Mouse (Mus musculus) gastrocnemius, postnatal 14 days (tissue): ENCODE measurements around the gene Cd247. TPM values are rescaled to one million over a fixed set of nuclear protein-coding genes. Genes with fewer than 3 reads are reported as not detected.

Experiments used
- DNase-seq: peaks from one replicate; pipeline ENCODE4 v3.0.0; 2021; ENCODE audit warnings: mixed read lengths
- intact Hi-C: fragments of 180-260 bp; cut with DNase I; formaldehyde crosslinking; loops from one replicate; pipeline ENCODE4 v1.15.1; 2025; ENCODE audit warnings: low total_unique reads
- total RNA-seq, 2 experiments: library from RNA; stranded (reverse); gene quantifications; 2 replicates each; pipeline ENCODE4 v1.2.3; 2021

Cd247 gene
- total RNA-seq, 2 experiments from 2014 or later = 1.3 to 1.9 TPM

DNA sequence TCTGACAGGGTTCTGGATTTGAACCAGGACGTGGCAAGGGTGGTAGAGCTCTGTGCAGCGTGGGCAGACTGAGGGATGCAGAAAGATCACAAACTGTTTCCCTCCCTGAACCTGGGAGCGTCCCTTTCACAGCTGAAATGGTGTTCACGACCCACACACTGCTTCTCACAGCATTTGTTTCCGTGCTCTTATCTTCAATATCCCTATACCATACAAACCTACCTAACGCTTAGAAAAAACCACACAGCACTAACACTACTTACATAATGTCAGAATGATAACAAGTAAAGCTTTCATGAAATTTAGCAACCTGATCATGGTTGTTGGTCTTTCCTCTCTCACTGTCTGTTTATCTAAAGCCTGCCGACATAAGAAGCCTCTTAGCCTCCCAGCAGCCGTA lies 80.2 kb downstream of the Cd247 start:
- no peak for DNase-seq
- intact Hi-C loops = no loop called here

DNA sequence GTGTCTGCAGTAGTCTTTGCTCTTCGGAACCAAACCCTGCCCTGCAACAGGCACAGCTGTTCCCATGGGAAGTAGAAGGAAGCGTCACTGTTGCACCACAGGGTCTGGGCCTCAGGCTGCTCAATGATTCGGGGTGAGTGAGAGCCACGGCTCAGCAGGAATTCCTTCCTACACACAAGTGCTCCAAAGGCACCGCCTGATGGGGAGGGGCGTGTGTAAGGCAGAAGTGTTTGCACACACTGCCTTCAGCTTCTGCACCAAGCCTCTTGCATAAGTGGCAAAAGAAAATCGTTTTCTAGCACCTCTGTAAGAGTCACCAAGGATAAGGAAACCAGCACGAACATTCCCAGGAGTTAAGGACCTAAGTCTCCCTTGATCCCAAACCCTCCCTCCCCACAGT lies 86.2 kb downstream of the Cd247 start:
- no peak for DNase-seq
- intact Hi-C loops = no loop called here

DNA sequence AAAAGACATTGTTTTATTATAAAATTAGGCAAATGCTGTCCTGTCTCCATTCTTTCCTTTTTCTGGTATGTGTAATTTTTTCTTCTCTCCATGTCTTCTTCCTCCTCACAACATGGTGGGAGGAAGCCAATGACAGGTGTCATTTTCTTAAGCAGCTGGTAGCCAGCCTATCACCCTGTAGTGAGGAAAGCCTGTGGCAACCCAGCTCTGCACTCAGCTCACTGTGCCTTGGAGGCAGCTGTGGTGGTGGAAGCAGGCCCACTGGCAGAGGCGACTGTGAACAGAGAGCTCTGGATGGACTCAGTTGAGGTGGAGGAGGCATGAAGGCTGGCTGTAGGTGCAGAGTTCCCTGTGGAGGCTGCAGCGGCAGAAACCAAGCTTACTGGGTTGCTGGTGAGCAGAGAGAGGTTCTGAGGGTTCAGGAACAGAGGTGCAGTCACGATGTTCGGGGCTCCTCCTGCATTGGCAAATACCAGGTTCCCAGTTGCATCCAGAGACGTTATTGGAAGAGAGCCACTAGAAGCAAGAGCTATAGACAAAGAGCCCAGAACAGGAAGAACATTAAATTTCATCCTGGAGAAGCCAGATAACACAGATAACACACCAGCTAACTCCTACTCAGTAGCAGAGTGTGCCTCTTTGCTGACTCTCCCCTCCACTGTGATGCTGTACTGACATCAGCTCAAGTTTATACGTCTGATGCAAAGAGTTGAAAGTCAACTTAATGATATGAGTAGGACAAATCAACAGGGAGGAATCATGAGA lies 87.2 kb downstream of the Cd247 start:
- intact Hi-C loops = no loop called here
- no peak for DNase-seq

DNA sequence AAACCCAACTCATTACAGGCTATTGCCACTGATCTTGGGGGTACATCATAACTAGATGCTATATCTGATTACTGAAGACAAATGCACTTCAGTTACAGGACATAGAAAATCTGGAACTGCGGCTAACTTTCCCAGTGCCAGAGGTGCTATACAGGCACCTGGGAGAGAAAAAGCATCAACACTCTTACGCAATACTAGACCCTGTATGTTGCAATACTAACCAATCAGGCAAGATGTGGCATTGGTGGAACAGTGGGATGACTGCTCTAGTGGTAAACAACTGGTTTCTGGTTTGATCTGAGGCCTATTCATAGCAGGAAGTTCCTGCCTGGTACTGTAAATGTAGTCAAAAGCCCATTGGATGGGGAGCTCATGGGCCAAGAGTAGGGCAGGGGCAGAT lies 90.3 kb downstream of the Cd247 start:
- intact Hi-C loops = no loop called here
- DNase-seq = no peak

DNA sequence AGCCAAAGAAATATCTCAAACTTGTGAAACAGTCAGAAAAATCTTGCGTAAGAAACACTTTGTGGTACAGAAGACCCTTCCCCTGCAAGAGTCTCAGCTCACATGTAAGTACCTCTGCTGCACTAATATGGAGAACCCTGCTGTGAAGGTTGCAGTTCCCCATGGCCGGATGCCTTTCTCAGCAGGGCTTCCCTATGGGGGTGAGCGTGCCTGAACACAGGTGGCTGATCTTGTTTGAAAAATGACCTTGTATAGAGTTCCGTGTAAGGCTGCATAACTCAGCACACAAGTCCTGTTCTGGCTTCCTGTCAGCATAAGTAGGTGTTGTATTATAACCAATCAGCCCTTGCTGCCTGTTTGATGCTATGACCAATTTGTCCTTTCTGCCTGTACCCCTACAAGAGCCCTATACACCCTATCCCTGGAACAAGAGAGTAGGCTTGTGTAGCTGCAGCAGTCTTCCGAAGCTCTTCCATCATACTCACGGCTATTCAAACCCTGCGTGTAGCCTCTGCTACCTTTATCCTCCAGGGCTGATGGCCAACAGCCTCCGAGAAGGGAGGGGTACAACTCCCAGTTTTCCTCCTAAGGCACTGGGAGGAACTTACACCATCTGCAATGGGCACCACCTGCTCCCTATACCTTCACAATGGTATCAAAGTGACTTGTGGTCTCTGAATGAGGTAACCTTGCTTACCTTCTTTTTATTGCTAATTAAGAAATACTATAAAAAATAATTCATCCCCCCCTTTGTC lies 93.8 kb downstream of the Cd247 start:
- intact Hi-C loops = no loop called here
- no peak for DNase-seq

DNA sequence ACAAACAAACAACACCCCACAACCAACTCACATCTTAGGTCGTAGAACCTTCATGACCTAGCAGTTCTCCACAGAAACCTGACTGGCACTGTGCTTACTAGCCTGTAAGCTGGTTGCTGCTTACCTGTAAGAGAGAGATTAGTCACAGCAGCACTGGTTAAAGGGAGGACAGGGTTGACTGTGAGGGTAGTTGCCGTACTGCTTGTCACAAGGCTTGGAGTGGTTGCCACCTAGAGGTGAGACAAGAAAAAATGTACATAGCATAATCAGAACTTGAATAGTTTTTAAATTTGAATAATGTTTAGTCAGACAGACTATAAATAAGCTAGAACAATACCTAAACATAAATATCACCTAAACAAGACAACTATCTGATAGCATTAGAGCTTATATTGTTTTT lies 103.2 kb downstream of the Cd247 start:
- no peak for DNase-seq
- intact Hi-C loops = no loop called here

DNA sequence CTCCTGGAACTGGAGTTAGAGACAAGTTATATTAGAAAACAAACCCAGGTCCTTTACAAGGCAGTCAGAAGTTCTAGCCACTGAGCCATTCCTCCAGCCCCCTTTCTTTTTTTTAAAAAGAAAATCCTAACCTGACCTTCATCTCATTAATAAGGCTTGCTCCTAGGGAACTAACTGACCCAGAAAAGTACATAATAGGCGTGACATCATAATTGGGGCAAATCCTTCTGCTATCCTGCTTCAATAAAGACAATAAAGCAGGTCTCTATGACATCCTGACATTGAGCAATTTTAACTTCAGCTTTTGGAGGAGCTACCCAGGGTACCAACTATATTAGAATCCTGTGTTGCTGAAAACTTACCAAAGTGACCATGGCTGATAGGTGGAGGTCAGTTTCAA lies 115.1 kb downstream of the Cd247 start:
- no peak for DNase-seq
- intact Hi-C loops = no loop called here

DNA sequence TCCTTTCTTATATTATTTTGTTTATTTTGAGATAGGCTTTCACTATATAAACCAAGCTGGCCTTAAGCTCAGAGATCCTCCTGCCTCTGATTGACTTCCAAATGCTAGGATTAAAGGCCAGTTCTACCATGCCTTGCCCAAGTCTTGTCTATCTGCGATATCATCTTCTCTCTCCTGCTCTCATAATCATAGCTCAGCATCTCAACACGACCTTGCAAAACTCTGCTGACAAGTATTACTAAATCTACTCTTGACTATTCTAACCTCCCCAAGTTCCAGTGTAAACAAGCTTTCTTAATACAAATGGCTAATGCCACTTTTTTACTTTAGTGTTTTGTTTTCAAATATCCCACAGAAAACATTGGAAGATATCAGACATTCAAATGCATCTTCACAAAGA lies 119.7 kb downstream of the Cd247 start:
- no peak for DNase-seq
- intact Hi-C loops = no loop called here

DNA sequence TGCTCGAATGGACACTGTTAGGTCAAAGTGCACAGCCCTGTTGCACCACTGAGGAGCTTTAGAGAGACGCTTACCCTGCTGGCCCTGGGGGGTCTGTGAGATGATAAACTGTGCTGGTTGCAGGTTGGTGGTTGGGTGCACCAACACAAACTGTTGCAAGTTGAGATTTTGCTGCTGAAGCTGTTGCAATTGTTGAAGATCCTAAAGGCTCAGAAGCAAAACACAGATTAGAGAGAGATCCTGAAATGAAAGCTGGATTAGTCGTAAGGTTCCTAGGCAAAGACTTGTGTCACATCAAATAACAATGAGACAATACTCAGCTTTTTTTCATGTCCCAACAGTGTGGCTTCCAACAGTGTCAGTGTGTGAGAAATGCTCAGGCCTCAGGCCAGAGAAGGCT lies 120.3 kb downstream of the Cd247 start:
- no peak for DNase-seq
- intact Hi-C loops = no loop called here

DNA sequence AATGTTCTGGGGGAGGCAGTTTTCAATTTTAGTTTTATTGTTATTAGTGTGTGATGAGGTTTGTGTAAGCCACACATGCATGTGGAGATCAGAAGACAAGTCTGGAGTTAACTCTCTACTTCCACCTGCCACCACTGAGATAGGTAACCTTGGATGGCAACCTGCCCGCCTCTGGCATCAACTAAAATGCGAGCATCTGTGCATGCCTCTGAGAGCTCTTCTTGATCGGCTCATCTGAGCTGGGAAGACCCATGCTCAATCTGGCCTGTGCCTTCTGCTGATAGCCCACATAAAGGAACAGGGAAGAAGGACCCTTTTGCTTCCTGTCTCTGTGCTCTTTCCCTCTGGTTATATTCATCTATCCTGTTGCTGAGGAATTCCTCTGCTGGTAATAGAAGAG lies 121.0 kb downstream of the Cd247 start:
- intact Hi-C loops = no loop called here
- no peak for DNase-seq

DNA sequence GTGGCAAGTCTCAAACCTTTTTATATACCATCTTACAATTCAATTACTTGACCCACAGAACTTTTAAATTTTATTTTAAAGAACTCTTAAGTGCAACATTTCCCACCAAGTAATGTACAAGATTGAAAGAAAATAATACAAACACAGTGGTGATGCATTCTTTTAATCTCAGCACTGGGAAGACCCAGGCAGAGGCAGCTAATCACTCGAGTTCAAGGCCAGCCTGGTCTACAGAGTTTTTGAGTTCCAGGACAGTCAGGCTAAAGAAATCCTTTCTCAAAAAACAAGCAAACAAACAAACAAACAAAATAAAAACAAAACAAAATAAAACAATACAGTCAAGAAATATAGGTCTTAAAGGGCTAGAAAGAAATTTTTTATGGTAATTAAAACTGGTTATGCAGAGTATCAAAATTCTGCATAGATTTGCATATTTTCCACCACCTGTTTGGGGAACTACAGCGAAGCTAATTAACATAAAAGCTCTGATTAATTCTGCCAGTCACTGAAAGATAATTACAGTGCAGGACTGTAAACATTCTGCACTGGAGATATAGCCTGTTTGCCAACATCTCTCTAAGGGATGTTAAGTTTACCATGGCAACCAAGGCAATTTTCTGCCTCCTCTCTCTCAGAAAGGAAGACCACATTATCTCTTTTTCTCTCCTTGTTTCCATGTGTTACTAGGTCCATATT lies 125.4 kb downstream of the Cd247 start:
- DNase-seq = no peak
- intact Hi-C loops = no loop called here

DNA sequence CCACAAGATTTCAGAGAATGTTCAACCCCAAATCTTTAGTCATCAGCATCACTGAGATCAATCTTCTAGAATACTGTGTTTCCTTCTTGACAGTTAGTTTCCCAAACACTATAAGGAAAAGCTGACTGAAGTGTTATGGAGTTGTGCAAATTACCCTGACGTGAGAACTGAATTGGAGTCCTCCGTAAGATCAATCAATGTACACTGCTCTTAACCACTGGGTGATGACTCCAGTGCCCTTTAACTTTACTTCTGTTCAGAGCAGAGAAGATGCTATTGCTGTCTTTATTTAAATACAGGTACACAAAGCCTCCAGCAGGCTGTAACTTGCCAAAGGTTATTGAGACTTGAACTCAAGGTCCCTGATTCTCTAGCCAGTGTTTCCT lies 125.9 kb downstream of the Cd247 start:
- intact Hi-C loops = no loop called here
- no peak for DNase-seq

DNA sequence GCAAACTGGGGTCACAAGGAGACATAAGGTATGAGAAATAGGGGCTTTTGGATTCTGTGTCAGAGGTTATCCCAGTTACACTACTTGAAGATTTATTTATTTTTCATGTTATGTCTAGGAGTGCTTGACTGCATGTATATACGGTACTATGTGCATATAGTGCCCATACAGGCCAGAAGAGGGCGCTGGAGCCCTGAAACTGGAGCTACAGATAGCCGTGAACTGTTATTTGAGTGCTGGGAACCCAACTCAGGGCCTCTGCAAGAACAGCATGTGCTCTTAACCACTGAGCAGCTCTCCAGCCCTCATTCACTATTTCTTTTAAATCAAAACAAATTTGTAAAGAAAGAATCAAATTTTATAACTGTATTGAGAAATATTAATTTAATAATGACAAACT lies 132.5 kb downstream of the Cd247 start:
- intact Hi-C loops = no loop called here

DNA sequence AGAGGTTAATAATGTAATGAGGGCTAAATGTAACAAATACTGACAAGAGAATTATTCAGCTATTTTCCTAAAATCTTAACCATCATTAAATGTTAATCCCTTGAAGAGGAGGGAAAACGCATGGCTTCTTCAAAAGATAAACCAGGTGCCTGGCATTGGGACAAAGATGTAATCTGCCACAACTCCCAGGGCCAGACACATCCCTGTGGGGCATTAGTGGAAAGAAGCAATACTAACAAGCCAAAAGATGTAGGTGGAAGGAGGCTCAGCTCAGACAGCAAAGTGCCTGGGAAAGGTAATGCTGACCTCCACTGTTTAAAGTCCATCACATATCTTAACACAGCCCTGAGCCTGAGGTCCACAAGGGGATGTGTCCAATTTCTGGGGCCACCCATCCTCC lies 134.0 kb downstream of the Cd247 start:
- no peak for DNase-seq
- intact Hi-C loops = no loop called here

More for the DNA sequence above, 132.5 kb downstream of the Cd247 start:
- no peak for DNase-seq

DNA sequence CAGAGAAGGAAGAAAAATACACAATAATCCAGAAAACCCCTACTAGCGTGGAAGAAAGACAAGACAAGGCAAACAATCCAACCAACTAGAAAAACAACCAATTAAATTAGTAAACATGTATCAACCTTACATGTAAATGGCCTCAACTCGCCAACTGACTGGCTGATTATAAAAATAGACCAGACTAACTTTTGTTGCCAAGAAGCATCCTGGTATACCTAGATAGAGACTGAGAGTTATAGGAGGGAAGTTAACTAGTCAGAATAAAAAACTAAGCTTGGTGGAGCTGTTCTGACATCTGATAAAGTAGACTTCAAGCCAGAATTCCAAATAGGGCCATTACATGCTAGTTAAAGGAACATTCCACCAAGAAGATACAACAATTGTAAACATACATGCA lies 136.7 kb downstream of the Cd247 start:
- DNase-seq = no peak
- intact Hi-C loops = no loop called here

Other genes starting within 250 kb of the Cd247 start
- 10 to 100 TPM; 23.8 to 25.6 TPM for gene Mpzl1, start 154.1 kb upstream of the Cd247 start, total RNA-seq
- gene Rcsd1, start 78.9 kb upstream of the Cd247 start, total RNA-seq = 100 to 1,000 TPM; 117 to 125 TPM
- 10 to 100 TPM; 40.3 to 44.6 TPM for gene Creg1, start 24.9 kb upstream of the Cd247 start, total RNA-seq
- gene Pou2f1, start 214.0 kb downstream of the Cd247 start, total RNA-seq = 1 to 10 TPM; 6.3 to 6.7 TPM